Mouse (Mus musculus) kidney, postnatal 14 days (tissue): ENCODE measurements around the gene Tmem104.

ENCODE experiments used
- DNase-seq: peaks from one replicate; pipeline ENCODE4 v3.0.0; 2022; ENCODE audit warnings: mixed read lengths

Tmem104 gene

DNA sequence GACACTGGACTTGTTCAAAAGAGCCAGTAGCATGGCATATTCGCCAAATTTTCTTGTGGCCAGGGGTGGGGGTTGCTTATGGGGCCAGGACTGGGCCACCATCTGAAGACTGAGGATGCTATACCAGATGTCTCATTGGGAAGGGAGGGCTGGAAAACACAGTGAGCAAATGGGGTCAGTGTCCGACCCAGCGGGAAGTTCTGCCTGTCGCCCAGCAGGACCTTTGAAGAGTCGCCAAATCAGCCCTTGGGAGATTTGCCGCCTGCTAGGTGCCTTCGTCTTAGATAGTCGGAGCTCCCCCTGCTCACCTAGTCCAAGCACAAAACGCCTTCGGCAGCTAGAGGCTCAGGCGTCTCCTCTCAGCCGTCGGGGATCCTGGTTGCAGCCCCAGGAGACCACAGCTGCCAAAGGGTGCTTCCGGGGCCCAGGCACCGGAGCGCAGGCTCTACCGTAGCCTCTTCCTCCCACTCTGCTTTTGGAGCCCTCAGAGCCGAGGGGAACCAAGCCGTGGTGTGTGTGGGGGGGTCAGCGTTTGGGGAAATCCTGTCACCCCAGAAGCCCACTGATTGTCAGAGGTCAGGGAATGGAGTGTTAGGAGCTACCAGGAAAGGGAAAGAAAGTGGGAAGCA, 78.6 kb downstream of the Tmem104 start:
- no peak for DNase-seq

DNA sequence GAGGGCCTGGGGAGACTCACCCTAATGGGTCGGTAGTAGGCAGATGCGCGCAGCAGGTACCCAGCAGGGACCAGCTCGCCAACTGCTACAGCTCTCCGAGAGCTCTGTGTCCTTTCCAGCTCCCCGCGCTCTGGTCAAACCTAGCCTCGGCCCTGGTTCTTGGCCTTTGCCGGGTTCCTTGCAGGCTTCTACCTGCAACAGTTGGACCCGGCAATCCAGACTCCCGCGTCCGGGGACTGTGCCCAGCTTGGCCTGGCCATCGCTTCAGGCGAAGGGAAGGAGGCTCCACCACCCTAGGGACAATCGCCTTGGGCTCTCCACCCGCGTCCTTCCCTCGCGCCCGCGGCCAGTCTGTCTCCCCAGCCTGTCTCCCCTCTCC, 79.1 kb downstream of the Tmem104 start:
- no peak for DNase-seq

DNA sequence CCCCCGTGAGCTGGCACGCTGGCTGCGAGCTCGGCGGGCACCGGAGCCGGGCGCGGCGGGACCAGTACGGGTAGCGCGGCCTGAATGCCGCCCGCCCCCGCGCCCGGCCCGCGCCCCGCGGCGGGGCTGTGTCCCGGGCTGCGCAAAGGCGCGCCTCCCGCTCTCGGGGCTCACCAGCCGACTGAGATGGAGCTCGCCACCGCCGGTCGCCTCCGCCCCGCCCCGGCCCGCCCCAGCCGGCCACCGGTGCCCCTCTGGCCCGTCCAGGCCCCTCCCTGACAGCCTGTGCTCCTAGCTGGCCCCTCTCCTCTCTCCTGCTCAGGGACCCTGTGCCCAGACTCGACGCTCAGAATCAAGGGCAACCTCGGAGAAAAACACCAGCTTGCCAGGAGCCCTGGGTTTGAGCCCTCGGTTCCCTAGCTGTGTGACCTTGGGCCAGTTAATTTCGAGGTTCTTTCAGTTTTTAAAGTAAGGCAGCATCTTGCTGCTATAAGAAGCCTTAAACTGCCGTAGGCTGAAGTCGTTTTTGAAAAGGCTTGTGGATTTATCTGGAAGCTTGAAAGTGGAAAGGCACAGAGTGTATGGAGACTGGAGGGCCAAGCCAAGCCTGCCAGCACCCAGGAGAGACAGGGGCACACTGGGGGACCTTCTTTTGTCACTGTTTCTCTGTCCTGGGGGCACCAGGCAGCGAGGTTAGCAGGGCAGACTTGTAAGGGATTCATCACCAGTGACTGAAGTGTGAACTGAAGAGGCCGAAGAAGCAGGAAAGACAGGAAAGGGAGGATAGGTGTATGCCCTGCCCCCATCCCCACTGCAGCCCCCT, 80.0 kb downstream of the Tmem104 start, which contains the start of gene Grin2c:
Gene Grin2c, minus strand, starts transcription at position 183 of the 823 bp plus-strand sequence.
- DNase-seq = no peak

DNA sequence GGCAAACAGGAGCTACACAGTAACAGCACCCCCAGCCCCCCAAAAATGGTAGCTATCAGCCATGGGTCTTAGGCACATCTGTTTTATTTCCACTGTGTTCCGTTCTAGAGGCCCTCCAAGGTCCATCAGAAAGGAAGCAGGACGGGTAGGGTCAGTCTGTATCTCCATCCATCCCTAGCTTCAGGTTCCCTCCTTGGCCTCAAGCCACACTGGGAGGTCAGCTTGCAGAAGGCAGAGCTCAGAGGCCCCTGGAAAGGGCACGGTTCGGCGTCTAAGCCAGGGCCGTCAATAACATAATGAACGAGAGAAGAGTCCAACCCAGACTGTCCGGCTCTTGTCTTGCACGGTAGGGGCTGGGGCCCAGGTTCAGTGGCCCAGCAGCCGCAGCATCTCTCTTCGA, 80.7 kb downstream of the Tmem104 start:
- no peak for DNase-seq

DNA sequence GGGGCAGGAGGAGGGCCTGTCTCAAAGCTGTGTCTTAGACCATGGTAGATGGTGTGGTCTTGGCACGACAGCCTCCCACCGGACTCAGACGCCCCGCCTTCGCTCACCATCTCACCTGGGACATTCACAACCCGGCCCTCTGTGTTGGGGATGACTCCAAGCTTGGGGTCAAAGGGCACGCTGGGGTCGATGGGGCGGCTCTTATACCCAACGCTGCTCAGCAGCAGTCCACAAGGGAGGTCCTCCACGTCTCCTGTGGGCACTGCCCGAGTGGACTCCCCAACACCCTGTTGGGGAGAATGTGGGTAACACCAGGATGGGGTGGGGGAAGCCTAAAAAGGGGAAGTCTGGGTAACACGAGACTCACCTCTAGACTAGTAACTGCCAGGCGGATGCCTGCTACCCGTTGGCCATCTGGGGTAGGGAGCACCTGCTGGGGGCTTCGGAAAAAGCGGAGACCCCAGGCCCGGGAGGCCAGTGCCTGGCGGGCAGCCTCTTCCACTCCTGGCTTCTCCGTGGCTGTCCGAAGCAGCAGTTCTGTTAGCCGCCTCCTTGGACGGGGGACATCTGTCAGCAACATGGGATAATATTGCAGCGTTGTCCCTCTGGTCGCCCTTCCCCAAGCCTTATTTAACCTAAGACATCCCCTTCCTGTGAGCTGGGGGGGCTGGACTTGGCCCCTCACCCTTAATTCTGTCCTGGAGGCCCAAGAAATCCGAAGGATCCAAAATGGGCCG, 82.2 kb downstream of the Tmem104 start:
- no peak for DNase-seq

DNA sequence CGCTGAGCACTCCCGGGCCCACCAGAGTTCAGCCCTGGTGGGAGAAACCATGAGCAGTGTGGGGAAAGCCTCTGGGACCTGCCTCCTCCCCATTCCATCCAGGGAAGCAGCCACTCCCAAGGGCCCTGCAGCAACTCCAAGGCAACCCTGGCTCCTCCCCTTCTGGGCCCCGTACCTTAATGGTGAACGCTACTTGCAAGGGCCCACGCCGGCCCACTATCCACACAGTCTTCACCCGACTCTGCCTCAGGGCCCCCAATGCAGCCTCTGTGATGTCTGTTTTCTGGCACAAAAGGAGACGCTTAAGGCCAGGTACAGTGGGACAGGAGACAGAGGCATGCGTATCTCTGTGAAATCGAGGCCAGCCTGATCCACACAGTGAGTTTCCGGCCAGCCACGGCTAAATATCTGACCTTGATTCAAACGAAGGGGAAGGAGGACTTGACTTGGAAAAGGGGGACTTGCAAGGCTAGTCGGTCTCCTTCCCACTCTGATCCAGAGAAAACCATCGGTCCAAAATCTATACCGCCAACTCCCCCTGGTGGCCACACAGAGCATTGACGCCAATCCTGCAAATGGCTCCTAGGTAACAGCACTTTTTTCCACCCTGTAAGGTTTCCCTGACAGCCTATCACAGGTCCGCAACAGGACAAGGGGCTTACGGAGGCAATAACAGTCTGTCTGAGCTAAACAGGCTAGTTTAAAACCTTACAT, 83.0 kb downstream of the Tmem104 start:
- peak; percentile 82 for DNase-seq

DNA sequence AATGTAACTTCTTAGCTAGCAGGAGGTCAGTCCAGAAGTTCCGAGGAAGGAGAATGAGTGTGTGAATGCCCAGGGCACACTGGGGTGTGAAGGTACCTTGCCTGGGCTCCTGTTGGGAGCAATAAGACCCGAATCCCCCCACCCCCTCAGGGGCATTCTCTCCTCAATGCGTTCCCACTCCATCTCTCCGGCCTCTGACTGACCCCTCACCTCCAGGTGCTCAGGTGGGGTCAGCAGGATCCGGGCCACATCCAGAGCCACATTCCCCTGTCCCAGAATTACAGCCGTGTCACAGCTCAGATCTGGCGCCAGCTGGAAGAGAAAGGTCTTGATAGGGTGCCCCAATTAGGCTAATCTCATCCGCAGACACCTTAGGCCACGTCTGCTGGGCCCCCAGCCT, 83.8 kb downstream of the Tmem104 start:
- DNase-seq = no peak

DNA sequence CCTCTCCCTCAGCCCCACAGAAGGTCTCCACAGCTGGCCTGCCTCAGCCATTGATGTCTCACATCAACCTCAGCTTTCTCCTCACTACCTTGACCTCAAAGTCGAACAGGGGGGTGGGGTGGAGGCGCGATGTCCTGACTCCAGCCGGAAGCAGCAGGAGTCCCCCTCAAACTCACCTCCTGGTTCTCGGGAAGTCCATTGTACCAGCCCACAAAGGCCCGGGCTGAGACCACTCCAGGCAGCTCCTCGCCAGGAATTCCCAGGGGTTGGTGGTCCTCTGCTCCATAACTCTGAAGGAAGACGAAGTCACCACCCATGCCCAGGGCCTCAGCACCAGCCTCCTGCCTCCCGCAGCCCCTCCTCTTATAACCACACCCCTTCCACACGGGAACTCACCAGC, 84.2 kb downstream of the Tmem104 start:
- DNase-seq = no peak

DNA sequence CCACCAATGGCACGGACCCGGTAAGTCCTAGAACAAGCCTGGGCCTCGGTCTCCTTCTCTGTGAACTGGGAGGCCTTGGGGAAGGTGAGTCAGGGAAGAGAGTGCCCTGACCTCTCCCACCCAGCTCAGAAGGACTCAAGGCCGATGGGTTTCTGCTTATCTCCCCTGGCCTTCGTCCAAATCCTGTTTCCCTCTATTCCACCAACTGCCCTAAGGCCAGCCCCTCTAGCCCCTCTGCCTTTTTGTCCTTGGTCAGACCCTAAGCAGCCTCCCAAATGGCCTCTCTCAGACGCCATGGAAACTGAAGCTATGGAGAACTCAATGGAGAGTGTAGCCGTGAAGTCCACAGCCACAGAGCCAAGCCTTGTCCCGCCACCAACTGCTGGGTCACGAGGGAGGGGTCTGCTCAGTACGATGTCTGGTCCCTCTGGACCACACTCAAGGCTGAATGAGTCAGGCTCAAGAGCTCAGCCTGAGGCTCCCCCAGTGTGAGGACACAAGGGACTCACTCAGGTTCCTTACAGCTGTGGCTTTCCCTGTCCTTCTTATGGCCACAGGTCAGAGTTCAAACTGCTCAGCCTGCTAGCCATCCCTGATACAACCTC, 85.7 kb downstream of the Tmem104 start:
- DNase-seq = no peak

DNA sequence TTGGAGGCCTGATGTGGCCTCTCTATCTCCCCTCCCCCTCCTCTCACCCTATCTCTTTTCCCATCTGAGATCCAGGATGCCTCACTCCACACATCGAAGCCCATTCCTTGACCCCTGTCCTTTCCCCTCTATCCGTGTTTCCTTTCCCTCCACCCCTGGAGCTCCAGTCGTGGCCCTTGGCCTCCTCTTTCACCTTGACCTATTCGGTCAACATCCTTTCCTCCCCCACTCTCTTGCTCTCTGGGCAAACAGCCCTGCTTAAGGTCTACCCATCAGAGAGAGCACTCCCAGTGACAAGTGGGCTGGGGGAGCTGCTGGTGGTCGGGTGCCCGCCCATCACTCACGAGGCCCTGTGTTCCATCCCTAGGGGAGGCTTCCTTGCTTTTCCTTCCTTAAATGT, 86.4 kb downstream of the Tmem104 start:
- no peak for DNase-seq

DNA sequence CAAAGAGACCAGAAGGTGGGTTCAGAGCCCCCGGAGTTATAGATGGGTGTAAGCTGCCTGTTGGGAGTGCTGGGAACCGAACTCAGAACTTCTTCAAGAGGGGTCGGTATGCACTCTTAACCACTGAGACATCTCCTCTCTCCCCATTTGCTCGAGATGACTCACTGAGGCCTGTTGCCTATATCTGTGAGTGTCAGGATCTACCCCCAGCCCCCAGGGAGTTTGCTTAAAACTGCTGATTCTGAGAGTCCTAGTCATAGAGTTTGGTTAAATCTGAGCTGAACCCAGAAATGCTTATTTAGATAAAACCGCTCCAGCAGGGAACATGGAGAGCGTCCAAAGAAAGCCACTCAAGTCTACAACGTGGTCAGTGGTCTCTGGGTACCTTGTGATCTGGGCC, 86.9 kb downstream of the Tmem104 start:
- no peak for DNase-seq

DNA sequence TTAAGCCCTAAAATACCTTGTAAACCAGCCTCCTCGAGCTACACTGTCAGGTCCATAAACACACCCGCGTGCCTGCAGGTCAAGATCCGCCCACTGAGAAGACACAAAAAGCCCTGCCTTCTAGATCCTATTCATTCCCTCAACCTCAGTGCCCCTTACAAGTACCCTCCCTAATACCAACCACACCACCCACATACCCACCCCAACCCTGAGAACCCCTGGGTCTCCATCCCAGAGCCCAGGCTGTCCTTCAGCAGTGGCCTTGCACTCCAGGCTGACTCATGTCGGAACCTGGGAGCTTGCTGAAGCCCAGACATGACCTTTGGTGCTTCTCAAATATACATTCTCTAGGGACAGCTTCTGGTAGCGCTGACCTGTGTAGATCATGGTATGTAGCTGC, 87.5 kb downstream of the Tmem104 start:
- no peak for DNase-seq

DNA sequence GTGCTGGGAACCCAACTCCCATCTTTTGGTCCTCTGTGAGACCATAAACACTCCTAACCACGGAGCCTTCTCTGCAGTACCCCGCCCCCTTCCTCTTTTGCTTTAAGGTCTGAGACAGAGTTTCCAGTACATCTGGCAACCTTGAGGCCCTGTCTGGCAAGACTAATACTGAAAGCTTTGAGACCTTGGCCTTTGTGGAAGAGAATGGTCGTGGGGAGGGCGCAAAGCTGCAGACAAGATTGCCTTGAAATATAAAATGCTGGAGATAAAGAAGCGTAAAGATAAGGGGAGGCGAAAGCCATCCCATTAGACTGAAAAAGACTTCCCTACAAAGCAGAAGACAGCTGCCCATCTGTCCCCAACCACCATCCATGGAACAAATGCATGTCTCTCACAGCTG, 88.2 kb downstream of the Tmem104 start:
- DNase-seq = no peak

DNA sequence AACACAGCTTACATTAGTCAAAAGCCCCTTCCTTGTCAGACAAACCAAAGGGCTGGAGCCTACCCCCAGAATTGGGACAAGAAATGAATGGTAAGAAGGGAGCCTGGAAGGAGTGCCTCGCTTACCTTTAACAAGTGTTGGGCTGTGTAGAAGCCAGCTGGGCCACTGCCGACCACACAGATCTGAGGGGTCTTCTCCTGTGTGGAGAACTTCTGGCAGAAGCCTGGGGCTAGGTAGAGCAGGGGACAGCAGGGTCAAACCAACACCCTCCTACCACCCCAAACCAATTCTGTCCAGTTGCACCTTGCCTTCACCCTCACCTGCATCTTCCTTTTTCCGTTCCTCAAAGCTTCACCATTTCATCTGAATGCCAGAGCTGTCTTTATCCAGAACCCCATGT, 88.7 kb downstream of the Tmem104 start:
- DNase-seq = no peak

DNA sequence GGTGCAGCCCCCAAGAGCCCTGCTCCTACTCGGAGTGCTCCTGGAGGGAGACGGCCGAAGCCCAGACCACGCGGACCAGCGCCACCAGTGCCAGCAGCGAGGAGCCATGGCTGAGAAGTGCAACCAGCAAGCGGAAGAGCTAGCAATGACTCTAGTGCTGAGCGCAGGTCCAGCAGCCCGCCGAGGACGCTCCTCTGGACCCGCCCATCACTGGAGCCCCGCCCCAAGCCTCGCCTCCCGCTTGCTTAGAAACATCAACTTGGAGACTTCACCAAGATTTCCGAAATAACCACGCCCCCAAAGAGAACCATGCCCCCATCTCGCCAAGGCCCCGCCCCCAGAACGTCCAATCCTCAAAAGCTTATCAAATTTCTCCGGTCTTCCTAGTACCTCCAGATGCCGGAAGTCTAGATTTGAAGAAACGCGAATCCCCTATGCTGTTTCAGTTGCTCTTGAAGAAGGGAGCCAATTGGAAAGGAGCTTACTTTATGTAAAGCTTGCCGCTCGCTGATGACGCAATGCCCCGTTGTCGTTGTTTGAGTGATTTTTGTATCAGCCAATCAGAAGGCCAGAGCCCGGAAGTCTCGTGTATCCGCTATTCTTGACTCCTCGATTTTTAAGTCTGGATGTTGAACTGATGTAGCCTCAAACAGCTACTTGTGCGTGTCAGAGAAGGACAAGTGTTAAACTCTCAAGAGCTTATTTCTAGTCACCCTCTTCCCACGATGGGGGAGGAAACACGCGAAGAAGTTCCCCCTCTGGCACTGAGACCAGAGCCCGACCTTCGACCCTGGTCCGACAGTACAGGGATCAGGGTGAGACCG, 89.7 kb downstream of the Tmem104 start, which contains the start of gene Fdxr:
Gene Fdxr, minus strand, starts transcription at position 271 of the 824 bp plus-strand sequence.
- peak; percentile 99 for DNase-seq

DNA sequence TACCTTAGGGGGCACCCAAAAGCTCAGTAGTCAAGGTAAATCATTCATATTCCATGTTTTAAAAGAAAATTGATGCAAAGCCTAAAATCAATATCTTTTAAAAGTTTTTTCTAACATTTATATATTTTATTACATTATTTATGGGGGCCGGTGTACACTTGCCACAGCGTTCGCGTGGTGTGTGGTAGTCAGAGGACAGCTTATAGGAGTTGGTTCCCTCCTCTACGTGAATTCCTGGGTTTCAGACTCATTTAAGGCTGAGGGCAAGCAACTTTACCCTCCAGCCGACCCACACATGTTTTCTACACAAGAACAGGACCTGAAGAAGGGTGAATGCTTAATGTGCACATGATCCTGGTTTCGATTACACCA, 90.3 kb downstream of the Tmem104 start:
- DNase-seq = no peak

DNA sequence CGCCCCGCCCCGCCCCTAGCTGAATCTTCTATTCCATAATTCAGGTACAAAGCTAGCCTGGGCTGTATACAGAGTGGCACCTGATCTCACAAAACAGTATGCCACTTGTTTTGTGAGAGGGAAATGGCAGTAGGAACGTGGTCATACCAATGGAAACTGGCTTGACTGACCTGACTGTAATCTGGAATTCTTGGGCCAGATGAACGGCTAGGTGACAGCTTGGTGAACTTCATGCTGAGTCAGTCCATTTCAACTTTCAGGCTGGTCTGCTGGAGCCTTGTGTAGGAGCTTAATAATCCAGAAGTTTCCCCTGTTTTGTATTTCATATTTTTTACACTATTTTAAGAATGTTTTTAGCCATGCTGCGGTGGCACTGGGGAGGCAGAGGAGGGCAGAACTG, 90.9 kb downstream of the Tmem104 start:
- DNase-seq = no peak

DNA sequence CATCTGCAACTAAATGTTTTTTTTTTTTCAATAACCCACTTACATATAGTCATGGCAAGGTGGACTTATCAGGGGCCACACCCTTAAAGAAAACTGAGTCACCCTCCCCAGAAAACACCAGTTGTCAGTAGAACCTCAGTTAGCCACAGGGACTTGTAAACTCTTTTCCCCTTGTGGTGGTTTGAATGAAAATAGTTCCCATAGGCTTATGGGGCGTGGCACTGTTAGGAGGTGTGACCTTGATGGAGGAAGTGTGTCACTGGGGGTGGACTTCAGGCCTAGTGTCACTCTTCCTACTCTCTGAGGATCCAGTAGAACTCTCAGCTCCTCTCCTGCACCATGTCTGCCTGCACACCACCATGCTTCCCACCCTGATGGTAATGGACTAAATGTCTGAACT, 92.4 kb downstream of the Tmem104 start:
- no peak for DNase-seq

DNA sequence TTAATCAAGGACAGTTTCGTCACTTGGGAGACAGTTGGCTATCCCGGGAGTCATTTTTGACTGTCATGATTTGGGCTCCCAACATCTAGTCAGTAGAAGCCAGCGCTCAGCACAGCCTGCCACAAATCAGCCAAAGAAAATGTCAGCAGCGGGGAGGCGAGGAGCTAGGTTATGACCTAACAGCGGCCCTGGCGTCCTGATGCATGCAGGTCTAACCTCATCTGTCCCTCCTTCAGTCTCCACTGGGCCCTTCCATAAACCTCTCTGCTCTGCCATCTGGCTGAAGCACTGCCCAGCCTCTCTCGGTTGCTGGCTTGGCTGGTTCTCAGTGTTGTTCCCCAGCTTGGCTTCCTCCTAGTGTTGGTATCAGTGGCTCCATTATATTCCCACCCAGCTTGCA, 95.0 kb downstream of the Tmem104 start:
- no peak for DNase-seq

DNA sequence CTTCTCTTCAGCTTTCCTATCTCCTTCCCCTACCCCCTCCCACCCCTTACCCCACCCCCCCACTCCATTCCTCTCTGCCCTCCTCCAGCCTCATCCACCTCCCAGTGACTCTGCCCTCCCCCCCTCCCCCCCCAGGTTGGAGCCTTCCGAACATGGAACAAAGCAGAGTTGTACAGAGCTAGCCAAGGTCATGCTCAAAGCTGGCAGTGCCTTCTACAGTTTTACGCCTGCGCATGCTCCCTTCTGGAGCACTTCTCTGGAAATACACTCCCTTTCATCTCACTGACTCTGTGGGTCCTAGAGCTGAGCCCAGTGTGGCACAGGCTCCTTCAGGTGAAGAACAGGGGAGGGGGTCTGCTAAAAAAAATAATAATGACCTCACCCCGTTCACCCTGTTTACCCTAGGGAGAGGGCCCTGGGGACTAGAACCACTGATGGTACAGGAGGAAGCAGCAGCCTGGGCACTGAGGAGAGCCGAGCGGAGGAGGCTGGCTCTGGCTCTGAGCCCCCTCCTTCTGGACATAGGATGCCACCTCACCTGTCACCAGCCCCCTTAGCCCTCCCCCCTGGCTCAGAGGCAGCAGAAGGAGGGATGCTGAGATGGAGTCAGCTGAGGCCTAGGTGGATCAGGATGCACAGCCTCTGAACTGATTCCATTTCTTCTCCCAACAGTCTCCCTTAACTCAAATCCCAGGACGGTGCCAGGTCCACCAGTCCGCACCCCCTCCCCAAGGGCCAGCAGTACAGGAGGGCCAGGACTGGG, 95.6 kb downstream of the Tmem104 start:
- DNase-seq = no peak

DNA sequence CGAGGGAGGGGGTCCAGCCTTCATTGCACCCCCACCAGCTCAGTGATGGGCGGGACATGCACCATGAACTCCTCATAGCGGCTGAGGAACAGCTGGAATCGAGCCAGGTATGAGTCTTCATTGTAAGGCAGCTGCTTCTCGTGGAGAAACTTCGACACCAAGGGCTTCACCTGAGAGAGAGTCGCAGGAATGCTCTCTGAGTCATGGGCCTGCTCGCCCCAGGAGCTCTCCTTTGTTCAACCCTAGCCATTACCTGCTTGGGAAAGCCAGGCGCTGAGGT, 96.1 kb downstream of the Tmem104 start:
- DNase-seq = no peak
